Mouse (Mus musculus) adrenal gland, postnatal 14 days (tissue): ENCODE measurements around the gene Pomp. TPM values are rescaled to one million over a fixed set of nuclear protein-coding genes. Genes with fewer than 3 reads are reported as not detected.
A peak's percentile ranks its signal among the peaks of the same experiment; 100 is the strongest.

ENCODE experiments used
- DNase-seq: peaks from one replicate; pipeline ENCODE4 v3.0.0; 2021; ENCODE audit warnings: mixed read lengths
- long read RNA-seq, 2 experiments: library from polyadenylated mRNA; stranded (forward); transcript quantifications; one replicate each; pipeline ENCODE4 v2.0.0; 2021
- total RNA-seq: library from RNA; stranded (reverse); gene quantifications from 2 replicates; pipeline ENCODE4 v1.2.3, GENCODE M21; 2021

Pomp gene
- total RNA-seq = 161 and 178 TPM in 2 replicates
- long read RNA-seq, experiment 1, transcript Pomp-201 (6 exons, 1,579 nt) = major isoform, 244 of 288 reads
- long read RNA-seq, experiment 1, partial matches to known transcripts = 32 of 288 reads
- long read RNA-seq, experiment 1, other reads (novel, unspliced or antisense) = 11 of 288 reads
- long read RNA-seq, experiment 2, transcript Pomp-201 (6 exons, 1,579 nt) = major isoform, 219 of 253 reads
- long read RNA-seq, experiment 2, partial matches to known transcripts = 25 of 253 reads
- long read RNA-seq, experiment 2, other reads (novel, unspliced or antisense) = 7 of 253 reads

DNA sequence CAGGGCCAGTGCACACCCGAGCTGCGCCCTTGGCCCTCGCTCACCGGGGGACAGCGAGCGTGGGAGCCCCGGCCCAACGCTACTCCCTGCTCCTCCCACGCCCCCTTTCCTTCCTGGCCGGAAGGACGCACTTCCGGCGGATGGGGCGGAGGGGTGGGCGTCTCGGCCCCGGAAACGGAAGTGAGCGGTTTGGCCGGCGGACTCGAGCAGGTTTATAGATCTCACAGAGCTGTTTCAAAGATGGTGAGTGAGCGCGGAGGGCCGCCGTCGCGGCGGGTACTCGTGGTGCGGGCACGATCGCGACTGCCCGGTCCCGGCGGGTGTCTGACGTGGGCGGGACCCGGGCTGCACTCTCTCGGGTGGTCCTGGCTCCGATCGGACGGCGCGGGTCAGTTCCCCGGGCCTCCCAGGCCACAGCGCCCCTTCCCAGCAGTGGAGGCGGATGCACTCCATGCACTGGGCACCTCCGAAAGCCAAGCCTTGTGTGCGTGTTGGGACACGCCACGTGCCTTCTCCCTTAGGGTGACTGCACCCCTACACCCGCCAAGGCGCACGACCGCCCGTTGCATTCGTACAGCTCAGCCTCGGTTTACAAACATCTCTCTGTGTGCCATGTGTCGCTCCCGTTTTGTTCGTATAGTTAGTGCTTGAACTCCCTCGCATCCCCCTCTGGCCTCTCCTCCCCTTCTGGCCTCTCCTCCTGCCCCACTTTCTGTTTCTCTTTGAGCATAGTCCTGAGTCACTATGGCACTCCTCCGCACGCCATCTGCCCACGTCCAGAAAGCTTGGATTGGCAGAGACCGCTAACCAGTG, at the start of gene Pomp:
TSS of gene Pomp (plus strand) at position 13 of the 813 bp plus-strand sequence.
- DNase-seq = peak; percentile 97

DNA sequence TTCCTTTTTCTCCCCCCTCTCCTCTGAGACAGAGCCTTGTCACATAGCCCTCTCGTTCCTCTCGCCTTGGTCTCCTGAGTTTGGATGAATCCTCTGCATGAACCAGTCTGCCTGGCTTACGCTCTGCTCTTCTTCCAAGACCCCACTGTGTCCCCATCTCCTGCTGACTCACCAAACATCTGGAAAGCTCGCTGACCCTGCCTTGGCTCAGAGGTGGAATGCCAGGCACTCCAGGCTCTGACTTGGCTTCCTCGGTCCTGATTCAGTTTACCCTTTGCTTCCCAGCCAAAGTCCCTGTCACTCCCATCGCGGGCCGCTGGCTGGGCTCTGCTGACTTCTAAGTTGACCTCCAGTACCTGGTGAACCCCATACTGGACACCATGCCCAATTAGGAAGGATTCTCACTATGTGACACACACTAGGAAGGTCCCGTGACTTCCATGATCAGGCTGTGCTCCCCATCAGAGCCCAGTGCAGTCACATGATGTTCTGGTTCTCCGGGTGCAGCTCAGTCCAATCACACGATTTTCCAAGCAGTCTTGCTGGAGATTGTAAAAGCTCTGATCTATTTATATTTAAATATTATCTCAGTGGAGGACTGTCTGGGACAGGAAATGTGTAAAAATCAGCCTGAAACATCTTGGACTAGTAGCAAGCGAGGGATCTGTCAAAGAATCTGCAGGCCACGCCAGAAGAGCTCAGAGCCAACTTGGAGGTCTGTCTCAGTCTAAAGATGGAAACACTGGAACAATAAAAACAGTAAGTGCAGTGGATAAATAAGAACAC, 47.8 kb upstream of the Pomp start:
- peak; percentile 21 for DNase-seq

DNA sequence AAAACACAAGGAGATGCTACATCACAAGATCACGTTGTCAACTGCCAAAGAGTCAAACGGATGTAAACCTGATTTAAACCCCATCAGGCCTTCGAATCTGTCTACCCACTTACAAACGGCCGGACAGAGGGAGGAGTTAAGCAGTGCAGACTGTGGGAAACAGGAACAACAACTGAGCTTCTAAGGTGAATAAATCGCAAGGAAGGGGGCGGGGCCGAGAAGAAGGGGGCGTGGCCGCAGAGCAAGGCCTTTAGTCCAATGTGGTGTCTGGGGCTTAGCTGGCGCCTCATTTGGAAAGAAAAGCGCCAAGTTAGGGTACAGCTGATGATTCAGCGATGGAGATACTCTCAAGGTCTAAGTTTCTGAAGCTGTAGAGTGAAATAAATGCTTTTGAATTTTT, 45.3 kb upstream of the Pomp start:
- no peak for DNase-seq

DNA sequence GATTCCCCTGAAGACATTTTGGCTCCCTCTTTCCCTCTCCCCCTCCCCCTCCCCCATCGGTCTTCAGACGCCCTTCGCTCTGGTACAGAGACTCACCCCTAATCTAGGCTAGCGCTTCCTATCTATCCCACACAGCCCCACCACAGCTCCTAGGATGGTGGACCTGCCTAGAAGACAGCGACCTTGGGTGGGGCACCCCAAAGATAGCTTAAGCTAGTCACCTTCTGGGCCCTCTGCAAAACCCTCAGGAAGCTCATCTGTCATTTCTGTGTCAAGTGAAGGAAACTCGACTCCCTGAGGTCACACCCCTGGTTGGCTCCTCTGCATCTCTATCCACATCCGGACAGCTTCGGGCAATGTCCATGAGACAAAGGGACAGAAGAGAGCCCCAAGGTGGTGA, 44.7 kb upstream of the Pomp start:
- DNase-seq = peak; percentile 11

DNA sequence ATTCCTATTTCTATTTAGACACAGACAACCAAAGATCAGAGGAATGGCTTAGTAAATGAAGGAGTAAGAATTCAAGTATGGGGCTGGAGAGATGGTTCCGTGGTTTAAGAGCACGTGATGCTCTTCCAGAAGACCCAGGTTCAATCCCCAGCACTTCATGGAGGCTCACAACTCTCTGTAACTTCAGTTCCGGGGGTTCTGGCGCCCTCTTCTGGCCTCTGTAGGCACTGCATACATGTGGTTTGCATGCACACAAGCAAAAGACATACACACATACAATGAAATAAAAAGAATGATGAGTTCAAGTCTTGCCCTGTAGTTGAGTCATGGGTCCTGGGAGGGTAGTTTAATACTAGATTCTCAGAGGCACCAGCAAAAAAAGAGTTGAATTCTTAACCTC, 43.8 kb upstream of the Pomp start:
- DNase-seq = no peak

DNA sequence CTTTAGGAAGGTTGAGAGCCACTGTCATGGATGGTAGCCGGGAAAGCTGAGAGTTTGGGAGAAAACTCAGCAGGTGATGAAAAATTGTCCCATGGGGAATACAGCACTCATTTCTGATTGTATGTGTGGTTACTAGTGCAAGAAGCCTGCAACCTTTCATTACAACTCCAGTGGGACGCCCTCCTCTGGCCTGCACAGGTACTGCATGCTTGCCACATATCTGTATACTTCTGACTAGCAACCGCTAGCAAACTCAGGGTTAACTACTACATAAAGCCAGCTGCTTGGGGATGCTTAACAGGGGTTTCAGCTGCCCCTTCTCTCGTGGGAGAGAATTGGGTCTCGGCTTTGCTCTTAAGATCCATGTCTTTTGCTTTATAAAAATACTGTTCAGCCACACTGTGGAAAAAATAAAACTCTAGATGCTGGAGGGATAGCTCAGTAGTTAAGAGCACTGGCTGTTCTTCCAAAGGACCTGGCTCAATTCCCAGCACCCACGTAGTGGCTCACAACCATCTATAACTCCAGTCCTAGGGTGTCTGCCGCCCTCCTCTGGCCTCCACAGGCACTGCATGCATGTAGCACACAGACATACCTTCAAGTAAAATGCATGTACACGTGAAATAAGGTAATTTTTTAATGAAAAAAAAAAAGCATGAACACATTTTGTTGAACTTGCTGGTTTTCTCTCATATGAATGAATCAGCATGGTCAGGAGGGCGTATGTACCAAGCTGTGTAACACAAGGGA, 42.3 kb upstream of the Pomp start:
- DNase-seq = no peak

DNA sequence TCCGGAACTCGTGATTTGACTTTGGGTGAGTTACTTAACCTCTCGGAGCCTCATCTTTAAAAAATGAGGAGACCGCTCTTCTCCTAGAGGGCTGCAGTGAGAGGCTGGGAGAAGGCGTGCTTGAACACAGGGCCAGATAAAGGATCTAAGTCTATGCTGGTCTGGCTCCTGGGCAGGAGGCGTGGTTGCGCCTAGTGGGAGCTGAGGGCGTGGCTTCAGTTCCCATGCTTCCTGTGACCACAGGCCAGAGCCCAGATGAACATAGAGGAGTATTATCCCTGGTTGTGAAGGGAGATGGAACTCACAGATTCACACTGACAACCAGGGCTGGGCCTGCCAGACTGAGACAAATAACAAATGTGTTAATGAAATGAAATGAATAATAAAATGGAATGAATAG, 41.4 kb upstream of the Pomp start:
- no peak for DNase-seq

DNA sequence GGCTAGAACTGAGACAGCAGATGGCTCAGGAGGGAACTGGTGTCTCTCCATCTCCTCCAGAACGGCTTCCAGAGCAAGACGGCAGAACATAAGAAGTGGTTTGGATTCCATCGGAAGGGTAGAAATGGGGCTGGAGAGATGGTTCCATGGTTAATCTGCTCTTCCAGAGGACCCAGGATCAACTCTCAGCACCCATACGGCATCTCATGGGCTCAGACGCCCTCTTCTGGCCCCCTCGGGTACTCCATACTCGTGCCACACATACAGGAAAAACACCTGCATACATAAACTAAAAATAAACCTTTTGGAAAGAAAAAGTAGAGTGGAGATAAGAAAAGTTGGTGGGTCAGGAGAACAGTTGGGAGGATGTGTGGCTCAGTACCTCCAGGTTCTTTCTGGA, 40.4 kb upstream of the Pomp start:
- DNase-seq = no peak

DNA sequence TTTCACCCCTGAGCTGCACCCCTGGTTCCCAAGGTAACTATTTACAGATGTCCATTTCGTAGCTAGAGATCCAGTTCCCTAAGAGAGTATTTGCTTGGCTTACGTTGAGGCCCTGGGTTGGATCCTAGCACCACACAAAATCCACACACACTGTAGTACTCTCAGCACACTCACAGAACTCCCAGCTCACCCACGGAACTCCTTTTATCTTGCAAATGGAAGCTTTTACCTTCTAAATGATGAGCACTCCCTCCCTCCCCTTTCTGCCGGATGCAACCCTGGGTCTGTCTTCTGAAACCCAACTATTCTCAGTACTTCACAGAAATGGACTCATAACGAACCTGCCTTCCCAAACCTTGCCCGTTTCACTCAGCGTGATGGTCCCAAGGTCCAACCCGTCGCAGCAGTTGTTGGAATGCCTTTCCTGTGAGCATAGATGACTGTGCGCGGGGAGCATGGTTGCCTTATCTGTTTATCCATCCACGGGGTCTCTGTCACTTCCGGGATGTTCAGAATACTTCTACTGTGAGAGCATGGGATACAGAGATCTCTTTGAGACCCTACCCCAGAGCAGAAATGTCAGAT, 36.1 kb upstream of the Pomp start:
- no peak for DNase-seq

DNA sequence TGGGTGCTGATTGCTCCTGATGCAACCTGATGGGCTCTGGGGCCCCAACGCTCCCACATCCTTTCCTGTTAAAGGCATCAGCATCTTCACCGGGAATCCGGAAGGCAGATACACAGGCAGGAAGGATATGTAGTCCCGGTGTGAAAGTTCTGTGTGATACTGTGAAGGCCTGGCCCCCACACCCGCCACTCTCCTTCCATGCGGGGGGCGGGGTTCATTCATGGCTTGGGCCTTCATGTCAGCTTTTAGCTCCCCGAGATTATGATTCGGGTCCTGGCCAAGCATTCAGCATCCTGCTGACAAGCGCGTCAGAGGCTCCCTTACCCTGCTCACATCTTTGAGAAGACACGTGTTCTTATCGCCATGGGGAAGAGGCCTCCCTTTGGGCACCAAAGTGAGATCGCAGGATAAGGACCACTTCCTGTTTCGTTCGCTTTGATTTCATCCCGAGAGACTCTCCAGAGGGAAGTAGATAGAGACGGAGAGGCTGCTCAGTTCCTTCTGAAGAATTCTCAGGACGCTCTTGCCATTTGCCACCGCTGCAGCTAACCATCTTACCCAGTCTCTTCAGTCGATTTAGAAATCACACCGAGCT, 34.8 kb upstream of the Pomp start:
- DNase-seq = peak; percentile 23

DNA sequence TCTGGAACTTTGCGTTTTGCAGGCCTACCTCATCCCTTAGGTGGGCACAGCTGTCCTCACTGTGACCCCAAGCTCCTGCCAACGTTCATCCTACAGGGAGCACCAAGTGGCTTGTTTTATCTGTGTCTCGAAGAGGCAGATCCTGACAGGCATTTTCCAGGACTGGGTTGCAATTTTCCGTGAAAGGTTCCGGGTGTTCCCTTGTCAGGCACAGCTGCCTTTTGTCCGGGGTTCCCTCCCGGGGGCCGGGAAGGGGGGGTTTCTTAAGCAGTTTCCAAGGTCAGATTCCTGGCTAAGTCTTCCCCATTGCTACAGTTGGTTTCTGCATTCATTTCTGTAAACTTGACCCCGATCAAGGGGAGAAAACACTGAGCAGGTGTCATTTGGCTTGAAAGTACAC, 34.2 kb upstream of the Pomp start:
- DNase-seq = no peak

DNA sequence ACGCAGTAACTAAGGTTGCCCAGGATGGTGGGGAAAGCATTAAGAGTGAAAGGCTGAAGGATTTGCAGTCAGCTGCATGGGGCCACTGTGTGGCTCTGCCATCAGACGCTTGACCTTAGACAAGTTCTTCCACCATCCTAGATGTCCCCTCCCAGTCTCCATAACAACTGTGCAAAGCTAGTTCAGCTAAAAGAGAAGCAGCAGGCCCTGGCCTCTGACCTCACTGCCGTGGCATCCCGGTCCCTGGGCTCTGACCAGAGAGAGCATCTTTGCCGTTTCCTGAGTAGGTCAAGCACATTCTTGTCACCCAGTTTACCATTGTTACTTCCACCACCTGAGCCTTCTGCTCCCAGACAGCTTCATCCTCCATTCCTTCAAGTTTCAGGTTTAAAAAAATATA, 33.7 kb upstream of the Pomp start:
- DNase-seq = no peak

DNA sequence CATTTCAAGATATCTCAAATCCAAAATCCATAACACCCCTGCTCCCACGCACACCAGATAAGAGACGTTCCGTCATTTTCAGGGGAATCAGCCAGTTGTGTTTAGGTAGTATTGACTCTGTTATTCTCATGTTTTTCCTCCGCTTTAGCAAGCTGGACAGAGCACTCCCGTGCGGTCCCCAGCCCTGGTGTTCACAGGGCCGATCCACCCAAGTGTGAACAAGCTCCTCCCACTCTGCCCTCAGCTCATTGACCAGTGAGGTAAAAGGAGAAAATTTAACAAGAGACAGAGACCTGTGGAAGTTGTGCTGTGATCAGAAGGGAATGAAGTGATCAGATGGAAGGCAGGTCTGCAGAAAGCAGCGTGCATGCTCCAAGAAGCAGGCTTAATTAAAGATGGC, 31.4 kb upstream of the Pomp start:
- no peak for DNase-seq

DNA sequence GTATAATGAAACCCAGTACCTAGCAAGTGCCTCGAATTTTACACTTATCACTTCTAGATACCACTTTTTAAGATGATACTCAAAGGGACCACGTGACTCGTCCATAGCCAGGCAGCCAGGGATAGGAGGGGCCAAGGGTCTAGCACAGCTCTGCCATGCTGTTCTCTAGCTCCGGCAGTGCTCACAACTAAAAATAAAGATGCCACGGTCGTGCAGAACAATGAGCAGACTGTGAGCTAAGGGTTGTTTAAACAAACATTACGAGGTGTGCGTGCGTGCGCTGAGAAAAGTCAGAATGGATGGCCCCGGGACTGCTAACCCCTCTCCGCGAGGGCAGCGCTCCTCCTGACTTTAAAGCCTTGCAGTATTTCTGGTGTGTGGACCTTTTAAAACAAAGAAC, 27.4 kb upstream of the Pomp start:
- no peak for DNase-seq

DNA sequence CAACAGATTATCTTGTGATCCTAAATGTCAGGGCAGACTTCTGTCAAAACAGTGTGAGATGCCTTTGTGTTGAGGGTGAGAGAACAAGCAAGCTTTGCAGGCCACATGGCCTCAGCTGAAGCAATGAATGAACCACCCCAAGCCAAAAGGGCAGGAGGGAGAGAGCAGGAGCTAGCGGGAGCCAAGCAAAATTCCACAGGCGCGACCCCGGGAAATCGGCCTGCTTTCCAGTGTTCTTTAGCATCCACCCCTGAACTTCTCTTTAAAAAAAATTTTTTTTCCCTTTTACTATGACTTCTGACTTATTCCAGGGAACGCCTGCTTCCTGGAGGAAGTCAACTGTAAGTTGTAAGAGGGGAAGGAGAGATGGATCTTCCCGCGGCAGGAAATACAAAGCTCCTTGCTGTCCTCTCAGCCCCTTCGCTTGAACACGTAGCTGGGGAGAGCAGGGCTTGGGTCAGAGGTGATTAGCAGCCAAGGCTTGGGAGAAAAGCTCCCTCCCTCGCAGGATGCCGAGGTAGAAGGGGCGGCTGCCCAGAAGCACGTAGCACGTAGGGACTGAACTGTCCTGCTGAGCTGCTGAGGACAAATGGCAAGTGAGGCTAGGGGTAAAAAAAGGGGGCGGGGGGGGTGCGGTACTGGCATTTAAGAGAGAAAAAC, 25.3 kb upstream of the Pomp start:
- DNase-seq = no peak

DNA sequence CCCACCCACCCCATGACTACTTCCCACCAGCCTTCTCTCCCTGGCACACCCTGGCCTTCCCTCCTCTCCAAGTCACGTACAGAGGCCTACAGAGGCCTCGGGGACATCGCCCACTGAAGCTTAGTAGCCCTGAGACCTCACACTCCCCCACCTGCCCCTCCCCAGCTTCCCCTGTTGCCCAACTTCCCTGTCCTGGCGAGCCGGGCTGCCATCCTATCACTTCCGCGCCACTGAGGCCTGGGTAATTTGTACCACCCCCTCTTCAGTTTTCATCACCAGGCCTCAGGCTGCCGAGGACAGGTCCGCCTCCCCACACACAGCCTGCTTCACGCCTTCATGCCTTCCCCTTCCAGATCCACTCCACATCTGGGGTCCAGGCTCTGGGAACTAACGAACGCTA, 20.8 kb upstream of the Pomp start:
- DNase-seq = no peak

DNA sequence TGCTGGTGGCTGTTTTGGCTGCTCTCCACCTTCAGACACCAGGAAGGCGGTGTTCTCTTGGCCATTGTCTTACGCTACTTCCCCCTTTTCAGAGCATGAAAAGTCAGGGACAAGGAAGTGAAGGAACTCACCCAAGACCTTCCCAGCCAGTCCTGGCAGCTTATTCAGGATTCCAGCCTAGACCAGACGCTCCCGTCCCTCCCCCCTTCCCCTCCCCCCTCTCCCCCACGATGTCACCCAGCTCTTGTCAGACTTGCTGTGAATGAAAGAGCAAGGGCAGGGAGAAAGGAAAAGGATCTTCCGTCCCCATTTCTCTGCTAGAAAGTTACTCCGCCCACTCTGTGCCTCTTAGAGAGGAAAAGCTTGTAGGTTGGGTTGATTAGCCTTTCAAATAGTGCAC, 16.9 kb upstream of the Pomp start:
- DNase-seq = no peak

DNA sequence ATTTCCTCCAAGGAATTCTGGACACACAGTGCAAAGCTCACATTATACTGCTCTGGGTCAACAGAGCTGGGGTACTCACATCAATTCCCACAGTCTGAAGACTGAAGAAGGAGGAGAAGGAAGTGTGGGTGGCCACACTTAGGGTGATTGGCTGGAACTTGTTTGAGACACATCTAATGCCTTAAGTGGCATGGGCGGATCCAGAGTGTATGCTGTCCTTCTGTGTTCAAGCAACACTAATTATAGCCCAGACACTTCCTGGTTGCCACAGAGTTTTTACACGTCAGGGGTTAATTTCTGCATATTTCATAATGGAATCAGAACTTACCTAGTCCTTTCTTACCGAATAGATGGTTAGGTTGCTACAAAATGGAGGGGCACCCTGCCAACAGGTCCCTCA, 14.9 kb upstream of the Pomp start:
- DNase-seq = no peak

DNA sequence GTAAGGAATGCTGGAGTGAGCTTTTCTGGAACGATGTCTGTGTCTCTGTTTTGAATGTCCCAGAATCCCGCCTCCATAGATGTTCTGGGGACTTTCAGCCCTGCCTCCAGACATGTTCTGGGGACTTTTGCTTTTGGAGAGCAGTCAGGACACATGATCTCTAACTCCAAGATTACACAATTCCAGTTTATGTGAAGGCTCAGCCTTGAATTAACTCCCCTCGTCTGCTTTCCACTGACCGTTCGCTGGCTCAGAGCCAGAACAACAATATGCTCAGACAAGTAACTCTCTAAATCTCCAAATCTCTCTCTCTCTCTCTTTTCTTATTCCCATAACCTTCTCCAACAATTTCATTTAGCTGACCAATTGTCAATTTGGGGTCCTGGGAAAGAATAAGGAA, 12.9 kb upstream of the Pomp start:
- DNase-seq = no peak

DNA sequence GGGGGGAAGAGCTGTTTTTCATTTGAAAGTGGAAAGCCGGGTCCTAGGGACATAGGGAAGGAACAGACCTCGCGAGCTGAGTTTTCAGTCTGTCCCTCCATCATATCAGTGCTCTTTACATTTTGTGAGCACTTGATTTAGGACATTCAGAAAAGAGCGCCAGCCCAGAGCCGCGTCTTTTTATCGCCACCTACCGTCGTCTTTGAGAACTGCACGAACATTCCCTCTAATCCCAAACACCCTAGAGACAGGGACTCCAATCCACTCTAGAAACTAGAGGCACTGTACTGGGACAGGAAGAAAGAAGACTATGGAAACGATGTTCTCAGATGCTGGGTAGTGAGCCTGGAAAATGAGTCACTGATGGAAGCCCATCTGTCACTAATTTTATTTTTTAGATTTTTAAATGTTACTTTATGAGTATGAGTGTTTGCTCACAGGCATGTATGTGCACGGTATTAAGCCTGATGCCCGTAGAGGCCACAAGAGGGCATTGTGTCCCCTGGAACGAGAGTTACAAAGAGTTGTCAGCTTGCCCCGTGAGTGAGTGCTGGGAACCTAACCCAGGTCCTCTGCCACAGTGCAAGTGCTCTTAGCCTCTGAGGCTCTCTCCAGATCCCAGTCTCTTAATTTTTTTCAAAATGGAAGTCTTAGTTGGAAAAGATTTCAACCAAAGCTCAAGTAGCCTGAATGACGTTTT, 11.9 kb upstream of the Pomp start:
- DNase-seq = peak; percentile 72
